Mouse (Mus musculus) v-Abl transformed pro-B cells (cell line): ENCODE results near the gene Chgb.

ENCODE experiments used
- in situ Hi-C, 2 experiments: fragments of 400-800 bp; cut with MboI; formaldehyde crosslinking; loops; one replicate each; pipeline ENCODE4 v1.15.1; 2025; ENCODE audit not compliant: unreplicated experiment in 2 of 2

Chgb gene

GRCm38 (mm10) chr2:132815608-132816314, 34.7 kb downstream of the Chgb start, which contains the start of the genes Trmt6 and Mcm8:
Trmt6 (minus strand) TSS chr2:132816055.
Mcm8 (plus strand) TSS chr2:132816141.
- in situ Hi-C loops: loop anchor here in 1 of 2 experiments (5.0 to 10.0 kb wide), 2 partner anchors 87 to 91 kb away; no protein-coding TSS in a partner anchor

- in situ Hi-C loops: loop anchor here in 1 of 2 experiments (10.0 kb wide), 1 partner anchor 326 kb away; no protein-coding TSS in a partner anchor
Observed at GRCm38 (mm10) chr2:132841071-132841470, 60.0 kb downstream of the Chgb start.
